Mouse (Mus musculus) ES-E14 (cell line): ENCODE measurements around the gene S1pr4. TPM values are rescaled to one million over a fixed set of nuclear protein-coding genes. Genes with fewer than 3 reads are reported as not detected.
A peak's percentile ranks its signal among the peaks of the same experiment; 100 is the strongest.

Source experiments
- DNase-seq: peaks from one replicate; pipeline ENCODE4 v3.0.0-alpha.2; 2013; ENCODE audit warnings: low read depth, low spot score
- H3K27ac ChIP-seq: 2 replicates; pipeline ENCODE4 v1.5.1; 2012; ENCODE audit warnings: low read depth, mild to moderate bottlenecking, low read length, moderate library complexity, mixed read lengths; ENCODE audit not compliant: poor library complexity, insufficient read depth, severe bottlenecking
- H3K36me3 ChIP-seq: 2 replicates; pipeline ENCODE4 v1.6.1; 2012; ENCODE audit warnings: mild to moderate bottlenecking, low read length, moderate library complexity, mixed read lengths; ENCODE audit not compliant: control insufficient read depth, poor library complexity, insufficient read depth, severe bottlenecking
- H3K4me1 ChIP-seq, 2 experiments: fragments of 150-350 bp in 1 of 2; sonication (generic) in 1 of 2; 2 replicates each; pipeline ENCODE4 v1.6.1; 2012; ENCODE audit warnings: low read length in 2 of 2, mild to moderate bottlenecking in 1 of 2, mixed read lengths in 1 of 2; ENCODE audit not compliant: control insufficient read depth in 2 of 2, insufficient read depth in 2 of 2, poor library complexity in 1 of 2
- H3K4me3 ChIP-seq, 2 experiments: fragments of 150-350 bp in 1 of 2; sonication (generic) in 1 of 2; 2 replicates each; pipeline ENCODE4 v1.5.1; 2012; ENCODE audit warnings: low read length in 2 of 2, low read depth in 1 of 2, mild to moderate bottlenecking in 1 of 2, mixed read lengths in 1 of 2; ENCODE audit not compliant: insufficient read depth in 1 of 2, poor library complexity in 1 of 2, severe bottlenecking in 1 of 2
- H3K9ac ChIP-seq: 2 replicates; pipeline ENCODE4 v1.6.1; 2012; ENCODE audit warnings: low read depth, mild to moderate bottlenecking, low read length, mixed read lengths; ENCODE audit not compliant: poor library complexity, insufficient read depth, severe bottlenecking
- H3K9me3 ChIP-seq: fragments of 150-350 bp; sonication (generic); 2 replicates; pipeline ENCODE4 v1.6.1; 2012; ENCODE audit warnings: low read depth, mild to moderate bottlenecking, low read length; ENCODE audit not compliant: control insufficient read depth, insufficient read depth
- CHD2 ChIP-seq: IDR thresholded peaks from 2 replicates; pipeline ENCODE4 v1.6.1; 2014; ENCODE audit warnings: mild to moderate bottlenecking, low read depth, low read length, inconsistent platforms
- HCFC1 ChIP-seq: IDR thresholded peaks from 2 replicates; pipeline ENCODE4 v1.6.1; 2012; ENCODE audit warnings: low read length, inconsistent platforms, borderline replicate concordance; ENCODE audit not compliant: insufficient read depth
- MAFK ChIP-seq: IDR thresholded peaks from 2 replicates; pipeline ENCODE4 v1.6.1; 2014; ENCODE audit warnings: mild to moderate bottlenecking, low read depth, low read length, inconsistent platforms; ENCODE audit not compliant: insufficient read depth
- ZC3H11A ChIP-seq: IDR thresholded peaks from 2 replicates; pipeline ENCODE4 v1.6.1; 2012; ENCODE audit warnings: low read depth, mild to moderate bottlenecking, inconsistent platforms, low read length, borderline replicate concordance
- ZNF384 ChIP-seq: IDR thresholded peaks from 2 replicates; pipeline ENCODE4 v1.6.1; 2012; ENCODE audit warnings: low read depth, low read length, inconsistent platforms
- in situ Hi-C, 2 experiments: fragments of 600-800 bp; cut with MboI; formaldehyde crosslinking; loops; one replicate each; pipeline ENCODE4 v1.15.1; 2025; ENCODE audit warnings: low sequenced_read_pairs in 2 of 2, inconsistent platforms in 1 of 2; ENCODE audit not compliant: unreplicated experiment in 2 of 2
- total RNA-seq: library from RNA; depleted of rRNA; stranded (reverse); fragments of 300-350 nt; gene quantifications from 2 replicates; pipeline ENCODE4 v1.2.3, GENCODE M21; 2012

Gene S1pr4
- total RNA-seq, 1 experiment = 0.94 TPM

DNA sequence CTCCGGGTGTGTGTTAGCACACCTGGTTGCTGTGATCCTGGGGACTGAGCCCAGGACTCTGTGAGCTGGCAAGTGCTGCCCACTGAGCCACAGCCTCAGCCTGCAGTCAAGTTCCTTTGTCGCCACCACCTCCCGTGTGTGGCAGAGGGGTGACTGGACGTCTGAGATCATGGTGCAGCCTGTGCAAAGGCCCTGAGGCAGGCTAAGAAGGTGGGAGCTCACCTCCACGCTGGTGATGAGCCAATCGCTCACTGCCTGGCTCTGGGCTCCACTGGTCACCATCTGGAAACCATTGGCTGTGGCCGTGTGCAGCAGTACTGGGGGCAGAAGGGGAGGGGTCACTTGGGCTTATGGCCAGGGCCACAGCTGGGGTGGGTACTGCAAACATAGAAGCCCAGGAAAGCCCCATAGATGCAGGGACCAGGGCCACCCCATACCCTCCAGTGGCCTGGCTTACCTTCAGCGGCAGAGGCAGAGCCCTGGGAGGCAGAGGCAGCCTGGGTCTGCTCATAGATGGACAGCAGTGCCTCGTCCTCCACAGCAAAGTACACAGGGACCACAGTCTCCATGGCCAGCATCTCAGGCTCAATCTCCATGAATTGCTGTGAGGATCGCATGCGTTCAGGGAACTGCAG, 7.2 kb downstream of the S1pr4 start:
- Histone ChIP-seq H3K4me1 (peaks cover 0 to 8% of the 10 kb centered on the region in 2 experiments; a peak in 2 of 4 replicates), H3K9me3 (no peaks in the 10 kb centered on the region), H3K4me3 (no peak overlapping the region), H3K36me3 (peaks cover 50% of the 10 kb centered on the region), H3K9ac (no peak overlapping the region), H3K27ac (no peak overlapping the region; the same call in 1 of the 2 replicates)
- no peak for DNase-seq
- TF ChIP-seq MAFK (no peak), HCFC1 (no peak), CHD2 (no peak), ZNF384 (no peak), ZC3H11A (no peak)
- in situ Hi-C loops = no loop called here

DNA sequence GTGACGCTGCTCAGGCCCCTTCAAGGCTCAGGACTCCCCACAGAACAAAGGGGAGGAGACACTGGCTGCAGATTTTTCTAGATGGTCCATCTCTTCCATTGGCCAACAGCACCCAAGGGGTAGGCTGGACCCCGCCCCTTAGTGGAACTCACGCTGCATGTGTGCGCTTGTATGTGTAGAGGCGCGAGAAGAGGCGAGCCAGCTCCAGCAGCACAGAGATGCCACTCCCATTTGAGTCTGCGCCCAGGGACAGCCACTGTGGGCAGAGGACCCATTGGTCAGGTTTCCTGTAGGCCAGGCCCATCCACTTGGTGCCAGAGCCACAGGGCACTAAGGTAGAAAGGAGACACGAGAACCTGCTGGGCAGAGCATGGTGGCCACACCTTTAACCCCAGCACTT, 8.9 kb downstream of the S1pr4 start:
- no peak overlapping the region for H3K27ac ChIP-seq
- H3K4me3 ChIP-seq = no peak overlapping the region
- H3K36me3 ChIP-seq = peaks cover 67% of the 10 kb centered on the region
- no peaks in the 10 kb centered on the region for H3K9me3 ChIP-seq
- peaks cover 0 to 10% of the 10 kb centered on the region in 2 experiments; a peak in 2 of 4 replicates for H3K4me1 ChIP-seq
- in situ Hi-C loops = no loop called here
- no peak for DNase-seq
- no peak overlapping the region for H3K9ac ChIP-seq
- TF ChIP-seq MAFK (no peak), CHD2 (no peak), ZNF384 (no peak)

DNA sequence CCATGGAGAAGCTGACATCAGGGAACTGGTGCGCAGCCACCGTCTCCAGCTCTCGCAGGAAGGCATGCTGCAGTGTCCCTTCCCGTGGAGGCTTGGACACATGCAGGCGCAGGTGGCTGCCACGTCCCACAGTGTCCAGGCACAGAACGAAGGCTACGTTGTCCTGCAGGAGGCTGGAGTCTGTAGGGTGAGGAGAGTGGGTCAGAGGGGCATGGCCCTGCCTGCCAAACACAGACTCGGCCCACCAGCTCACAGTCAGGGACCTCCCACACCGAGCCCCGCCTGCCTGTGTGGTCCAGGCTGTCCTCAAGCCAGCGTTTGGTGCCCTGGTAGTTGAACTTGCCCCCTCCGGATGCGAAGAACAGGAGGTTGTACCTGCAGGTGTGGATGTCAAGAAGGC, 10.0 kb downstream of the S1pr4 start:
- TF ChIP-seq ZC3H11A (no peak), MAFK (no peak), ZNF384 (no peak), HCFC1 (no peak), CHD2 (no peak)
- H3K4me3 ChIP-seq = no peak overlapping the region
- H3K9me3 ChIP-seq = no peaks in the 10 kb centered on the region
- no peak overlapping the region for H3K9ac ChIP-seq
- no peak overlapping the region for H3K27ac ChIP-seq
- H3K36me3 ChIP-seq = peaks cover 67% of the 10 kb centered on the region
- no peak for DNase-seq
- in situ Hi-C loops = no loop called here
- peaks cover 0 to 6% of the 10 kb centered on the region in 2 experiments; a peak in 2 of 4 replicates for H3K4me1 ChIP-seq

DNA sequence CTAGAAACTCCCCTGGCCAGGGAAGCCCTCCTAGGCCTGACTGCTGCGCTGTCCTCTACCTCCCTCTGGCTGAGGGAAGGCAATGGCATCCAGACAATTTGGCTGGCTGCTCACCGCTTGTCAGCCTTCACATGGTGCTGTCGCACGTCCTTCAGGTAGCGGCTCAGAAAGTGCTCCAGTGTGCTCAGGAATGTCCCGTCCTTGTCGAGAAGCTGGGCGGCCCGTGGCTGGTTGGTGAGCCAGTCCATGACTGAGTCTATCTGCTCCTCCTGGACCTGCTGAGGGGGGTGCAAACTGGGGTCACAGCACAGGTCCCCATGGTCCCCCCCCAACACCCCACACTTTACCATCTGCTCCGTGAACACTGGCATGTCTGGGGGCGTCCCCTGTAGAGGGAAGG, 11.9 kb downstream of the S1pr4 start:
- Histone ChIP-seq H3K9ac (peak overlapping the region; percentile 8; the same call in 1 of the 2 replicates), H3K36me3 (peaks cover 63% of the 10 kb centered on the region), H3K4me3 (no peak overlapping the region), H3K4me1 (peaks cover 0 to 9% of the 10 kb centered on the region in 2 experiments; a peak in 2 of 4 replicates), H3K27ac (peak overlapping the region; percentile 50; the same call in 1 of the 2 replicates), H3K9me3 (no peaks in the 10 kb centered on the region)
- no peak for DNase-seq
- no peak for TF ChIP-seq CHD2
- TF ChIP-seq HCFC1 = no peak
- TF ChIP-seq ZC3H11A = no peak
- TF ChIP-seq ZNF384 = no peak
- TF ChIP-seq MAFK = no peak
- in situ Hi-C loops = no loop called here
